8 mouse cellular contexts compared by ENCODE assay signal in the genomic region with DNA sequence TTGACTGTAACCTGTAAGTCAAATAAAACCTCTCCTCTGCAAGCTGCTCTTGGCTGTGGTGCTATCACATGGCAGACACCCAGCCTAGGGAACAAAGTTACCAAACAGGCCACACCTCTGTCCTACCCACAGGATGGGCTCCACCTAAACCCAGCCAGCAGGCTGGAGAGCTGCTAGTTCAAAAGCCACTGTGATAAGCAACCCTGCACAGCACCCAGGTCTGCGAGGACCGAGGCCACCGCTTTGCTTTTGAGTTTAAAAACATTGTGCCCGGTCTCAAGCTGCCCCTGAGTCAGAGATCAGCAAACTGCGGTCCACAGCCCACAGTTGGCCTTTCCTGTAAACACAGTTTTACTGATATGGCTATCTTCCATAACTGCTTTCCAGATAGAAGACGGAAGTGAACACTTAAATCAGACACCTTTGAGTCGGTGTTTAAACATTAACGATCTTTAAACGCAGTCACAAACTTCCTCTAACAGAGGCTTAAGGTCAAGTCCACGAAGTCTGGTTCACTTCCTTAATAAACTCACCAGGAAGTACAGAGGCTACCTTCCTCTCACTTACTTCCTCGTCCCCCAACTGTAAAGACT. TPM values are rescaled to one million over a fixed set of nuclear protein-coding genes. Genes with fewer than 3 reads are reported as not detected.
A peak's percentile ranks its signal among the peaks of the same experiment; 100 is the strongest.
DNase-seq lines count a peak whose midpoint lies in the region; ATAC-seq and TF ChIP-seq lines count a peak whose summit lies in the region.

No protein-coding gene starts in this region.

- peaks cover 29% of the 10 kb centered on the region for H3K4me1 ChIP-seq in hindbrain, embryonic 13.5 days (replicated peaks)
- H3K4me1 ChIP-seq in hindbrain, embryonic 16.5 days (ENCODE audit: control insufficient read depth, insufficient read depth, low read depth, low read length), result peaks cover 5% of the 10 kb centered on the region
- peaks cover 9% of the 10 kb centered on the region for H3K4me1 ChIP-seq in embryonic facial prominence, embryonic 12.5 days
- peaks cover 18% of the 10 kb centered on the region for H3K4me1 ChIP-seq in intestine, embryonic 16.5 days (ENCODE audit: control insufficient read depth, insufficient read depth, low read length)
- no peaks in the 10 kb centered on the region; the same call in 1 of the 2 replicates for H3K4me1 ChIP-seq in lung, postnatal 0 days (ENCODE audit: insufficient read depth, low read depth, low read length)

- H3K4me3 ChIP-seq in hindbrain, embryonic 13.5 days, result no peak overlapping the region
- no peak overlapping the region for H3K4me3 ChIP-seq in hindbrain, embryonic 16.5 days (ENCODE audit: low read length)
- no peak overlapping the region for H3K4me3 ChIP-seq in embryonic facial prominence, embryonic 12.5 days
- peak overlapping the region; percentile 16; the same call in 1 of the 2 replicates for H3K4me3 ChIP-seq in intestine, embryonic 16.5 days (ENCODE audit: low read length)
- no peak overlapping the region for H3K4me3 ChIP-seq in lung, postnatal 0 days (ENCODE audit: low read depth, low read length)

- DNase-seq in lung, postnatal 0 days (ENCODE audit: low spot score), result peak; percentile 69
- DNase-seq in testis, postnatal 14 days (ENCODE audit: low spot score), result peak; percentile 42
- no peak for DNase-seq in embryo, embryonic 11 days
- DNase-seq in left cerebral cortex, adult 9 months (ENCODE audit: low spot score in 2 of 2), result no peak

- no peak overlapping the region for H3K9ac ChIP-seq in hindbrain, embryonic 13.5 days
- no peak overlapping the region for H3K9ac ChIP-seq in hindbrain, embryonic 16.5 days (ENCODE audit: low read depth, low read length)
- no peak overlapping the region for H3K9ac ChIP-seq in embryonic facial prominence, embryonic 12.5 days
- no peak overlapping the region; the same call in 1 of the 2 replicates for H3K9ac ChIP-seq in intestine, embryonic 16.5 days (ENCODE audit: low read depth, low read length)
- H3K9ac ChIP-seq in lung, postnatal 0 days (replicated peaks; ENCODE audit: low read depth), result no peak overlapping the region

- H3K27ac ChIP-seq in hindbrain, embryonic 13.5 days, result peak overlapping the region; percentile 55
- H3K27ac ChIP-seq in hindbrain, embryonic 16.5 days (ENCODE audit: low read depth, low read length), result no peak overlapping the region
- peak overlapping the region; percentile 50 for H3K27ac ChIP-seq in embryonic facial prominence, embryonic 12.5 days
- H3K27ac ChIP-seq in intestine, embryonic 16.5 days (ENCODE audit: low read length), result peak overlapping the region; percentile 94
- H3K27ac ChIP-seq in lung, postnatal 0 days (ENCODE audit: low read length), result peak overlapping the region; percentile 60

- ATAC-seq in hindbrain, embryonic 13.5 days (ENCODE audit: low FRiP score), result no peak
- ATAC-seq in hindbrain, embryonic 16.5 days, result no peak
- no peak for ATAC-seq in embryonic facial prominence, embryonic 12.5 days (ENCODE audit: insufficient number of reproducible peaks, insufficient read depth, low FRiP score, low TSS enrichment)
- ATAC-seq in intestine, embryonic 16.5 days, result peak; percentile 95
- ATAC-seq in lung, postnatal 0 days, result peak; percentile 85

- TF ChIP-seq CTCF in lung, postnatal 0 days (IDR thresholded peaks at IDR 0.05), result no peak

- H3K36me3 ChIP-seq in hindbrain, embryonic 13.5 days, result peaks cover 18% of the 10 kb centered on the region
- no peaks in the 10 kb centered on the region for H3K36me3 ChIP-seq in hindbrain, embryonic 16.5 days (ENCODE audit: control insufficient read depth, insufficient read depth, low read length)
- H3K36me3 ChIP-seq in embryonic facial prominence, embryonic 12.5 days, result peaks cover 18% of the 10 kb centered on the region
- no peaks in the 10 kb centered on the region for H3K36me3 ChIP-seq in intestine, embryonic 16.5 days (ENCODE audit: control insufficient read depth, insufficient read depth, low read length)
- H3K36me3 ChIP-seq in lung, postnatal 0 days (ENCODE audit: insufficient read depth, low read length), result peaks cover 6% of the 10 kb centered on the region; the same call in 1 of the 2 replicates

- H3K27me3 ChIP-seq in hindbrain, embryonic 13.5 days, result no peaks in the 10 kb centered on the region
- H3K27me3 ChIP-seq in hindbrain, embryonic 16.5 days (replicated peaks; ENCODE audit: control insufficient read depth, insufficient read depth, low read length), result no peaks in the 10 kb centered on the region
- H3K27me3 ChIP-seq in embryonic facial prominence, embryonic 12.5 days, result no peaks in the 10 kb centered on the region
- no peaks in the 10 kb centered on the region for H3K27me3 ChIP-seq in intestine, embryonic 16.5 days (replicated peaks; ENCODE audit: control insufficient read depth, insufficient read depth, low read length)
- H3K27me3 ChIP-seq in lung, postnatal 0 days (replicated peaks; ENCODE audit: insufficient read depth, low read length), result no peaks in the 10 kb centered on the region

- TF ChIP-seq EP300 in lung, postnatal 0 days (IDR thresholded peaks at IDR 0.05), result peak; percentile 56

- WGBS in hindbrain, embryonic 13.5 days, result 81% methylated on average over 11 of the region's 11 CpGs
- WGBS in hindbrain, embryonic 16.5 days, result 84% methylated on average over 11 of the region's 11 CpGs
- whole genome bisulfite sequencing in embryonic facial prominence, embryonic 12.5 days, result 77% methylated on average over 11 of the region's 11 CpGs
- WGBS in intestine, embryonic 16.5 days, result 27% methylated on average over 11 of the region's 11 CpGs
- WGBS in lung, postnatal 0 days, result 14% methylated on average over 11 of the region's 11 CpGs

- H3K9me3 ChIP-seq in hindbrain, embryonic 13.5 days, result no peaks in the 10 kb centered on the region
- H3K9me3 ChIP-seq in hindbrain, embryonic 16.5 days (ENCODE audit: control insufficient read depth, low read length), result no peaks in the 10 kb centered on the region
- no peaks in the 10 kb centered on the region for H3K9me3 ChIP-seq in embryonic facial prominence, embryonic 12.5 days
- H3K9me3 ChIP-seq in intestine, embryonic 16.5 days (ENCODE audit: control insufficient read depth, low read length), result no peaks in the 10 kb centered on the region
- no peaks in the 10 kb centered on the region for H3K9me3 ChIP-seq in lung, postnatal 0 days (ENCODE audit: low read length)

- no peak overlapping the region for H3K4me2 ChIP-seq in hindbrain, embryonic 13.5 days
- no peak overlapping the region for H3K4me2 ChIP-seq in hindbrain, embryonic 16.5 days (ENCODE audit: low read length)
- H3K4me2 ChIP-seq in embryonic facial prominence, embryonic 12.5 days (replicated peaks), result no peak overlapping the region
- H3K4me2 ChIP-seq in intestine, embryonic 16.5 days (ENCODE audit: low read depth, low read length), result peak overlapping the region; percentile 42
- H3K4me2 ChIP-seq in lung, postnatal 0 days (replicated peaks; ENCODE audit: low read depth, low read length), result no peak overlapping the region; the same call in 1 of the 2 replicates

RNA-seq across cellular contexts. Expression of gene Golm1, which starts 7.0 kb away (rescaled TPM):
- 49.3 and 50.6 TPM in 2 replicates for polyA plus RNA-seq in hindbrain, embryonic 13.5 days (2015; fragmentation: Nextera tagmentation; extraction: Ambion mirVana)
- 21.0 and 26.0 TPM in 2 replicates for polyA plus RNA-seq in hindbrain, embryonic 16.5 days (2015; fragmentation: Nextera tagmentation; extraction: Ambion mirVana)
- 57.3 and 62.6 TPM in 2 replicates for polyA plus RNA-seq in embryonic facial prominence, embryonic 12.5 days (2016; fragmentation: Nextera tagmentation; extraction: Ambion mirVana)
- 85.4 and 90.4 TPM in 2 replicates for polyA plus RNA-seq in intestine, embryonic 16.5 days (2015; fragmentation: Nextera tagmentation; extraction: Ambion mirVana)
- 31.8 and 32.4 TPM in 2 replicates for polyA plus RNA-seq in lung, postnatal 0 days (2015; fragmentation: Nextera tagmentation; extraction: Ambion mirVana)

RNA-seq across cellular contexts. Expression of gene 4921517D22Rik, which starts 25.3 kb away (rescaled TPM):
- not detected in 2 replicates for polyA plus RNA-seq in hindbrain, embryonic 13.5 days (2015; fragmentation: Nextera tagmentation; extraction: Ambion mirVana)
- not detected in 2 replicates for polyA plus RNA-seq in hindbrain, embryonic 16.5 days (2015; fragmentation: Nextera tagmentation; extraction: Ambion mirVana)
- polyA plus RNA-seq in embryonic facial prominence, embryonic 12.5 days (2016; fragmentation: Nextera tagmentation; extraction: Ambion mirVana), result not detected in 2 replicates
- polyA plus RNA-seq in intestine, embryonic 16.5 days (2015; fragmentation: Nextera tagmentation; extraction: Ambion mirVana), result not detected in 2 replicates
- not detected in 2 replicates for polyA plus RNA-seq in lung, postnatal 0 days (2015; fragmentation: Nextera tagmentation; extraction: Ambion mirVana)

RNA-seq across cellular contexts. Expression of gene Spata31d1a, which starts 41.5 kb away (rescaled TPM):
- polyA plus RNA-seq in hindbrain, embryonic 13.5 days (2015; fragmentation: Nextera tagmentation; extraction: Ambion mirVana), result 0.04 TPM in 1 of 2 replicates, not detected in the other
- polyA plus RNA-seq in hindbrain, embryonic 16.5 days (2015; fragmentation: Nextera tagmentation; extraction: Ambion mirVana), result 0.12 TPM in 1 of 2 replicates, not detected in the other
- 0.51 TPM in 1 of 2 replicates, not detected in the other for polyA plus RNA-seq in embryonic facial prominence, embryonic 12.5 days (2016; fragmentation: Nextera tagmentation; extraction: Ambion mirVana)
- polyA plus RNA-seq in intestine, embryonic 16.5 days (2015; fragmentation: Nextera tagmentation; extraction: Ambion mirVana), result not detected in 2 replicates
- polyA plus RNA-seq in lung, postnatal 0 days (2015; fragmentation: Nextera tagmentation; extraction: Ambion mirVana), result 0.14 and 0.41 TPM in 2 replicates

RNA-seq across cellular contexts. Expression of gene Spata31d1b, which starts 43.5 kb away (rescaled TPM):
- polyA plus RNA-seq in hindbrain, embryonic 13.5 days (2015; fragmentation: Nextera tagmentation; extraction: Ambion mirVana), result not detected in 2 replicates
- 0.04 TPM in 1 of 2 replicates, not detected in the other for polyA plus RNA-seq in hindbrain, embryonic 16.5 days (2015; fragmentation: Nextera tagmentation; extraction: Ambion mirVana)
- polyA plus RNA-seq in embryonic facial prominence, embryonic 12.5 days (2016; fragmentation: Nextera tagmentation; extraction: Ambion mirVana), result not detected in 2 replicates
- not detected in 2 replicates for polyA plus RNA-seq in intestine, embryonic 16.5 days (2015; fragmentation: Nextera tagmentation; extraction: Ambion mirVana)
- polyA plus RNA-seq in lung, postnatal 0 days (2015; fragmentation: Nextera tagmentation; extraction: Ambion mirVana), result not detected in 2 replicates

Comparison
In these comparisons a context has a peak if more than half of its experiments do, and no peak if none do; other contexts are left out.
1. ATAC-seq: peak in intestine, embryonic 16.5 days (single experiment) and lung, postnatal 0 days (single experiment); none in hindbrain, embryonic 13.5 days (single experiment), hindbrain, embryonic 16.5 days (single experiment) and embryonic facial prominence, embryonic 12.5 days (single experiment).
2. DNase-seq: peak in lung, postnatal 0 days (single experiment) and testis, postnatal 14 days (single experiment); none in embryo, embryonic 11 days (single experiment) and left cerebral cortex, adult 9 months (0 of 2).